Mouse (Mus musculus) embryonic facial prominence, embryonic 14.5 days (tissue): Measurements from ENCODE around the gene Olfr605. TPM values are rescaled to one million over a fixed set of nuclear protein-coding genes. Genes with fewer than 3 reads are reported as not detected.
"Not testable (repeated sequence)": the region's sequence is repeated elsewhere in the genome, so short reads cannot be mapped to it uniquely, and the experiment has no call there.

Experiments used
- ATAC-seq: fragments of 200-750 bp; cut with Nextera tagmentation; 2 replicates; pipeline ENCODE4 v1.8.0; 2017; ENCODE audit warnings: low read depth, moderate number of reproducible peaks, moderate TSS enrichment
- DNase-seq: peaks from one replicate; pipeline ENCODE4 v3.0.0-alpha.2; 2015; ENCODE audit warnings: low spot score
- H3K27ac ChIP-seq: fragments of 300-500 bp; sonication (generic); replicated peaks from 2 replicates; pipeline ENCODE4 v1.5.1; 2014; ENCODE audit warnings: low read depth, mild to moderate bottlenecking, low read length, moderate library complexity
- H3K27me3 ChIP-seq: fragments of 300-500 bp; sonication (generic); replicated peaks from 2 replicates; pipeline ENCODE4 v1.6.1; 2014; ENCODE audit warnings: low read length; ENCODE audit not compliant: control insufficient read depth, insufficient read depth
- H3K36me3 ChIP-seq: fragments of 300-500 bp; sonication (generic); 2 replicates; pipeline ENCODE4 v1.6.1; 2014; ENCODE audit warnings: low read length, mixed read lengths; ENCODE audit not compliant: control insufficient read depth, insufficient read depth
- H3K4me1 ChIP-seq: fragments of 300-500 bp; sonication (generic); 2 replicates; pipeline ENCODE4 v1.6.1; 2014; ENCODE audit warnings: antibody characterized with exemption, low read length; ENCODE audit not compliant: control insufficient read depth, insufficient read depth
- H3K4me2 ChIP-seq: fragments of 300-500 bp; sonication (generic); 2 replicates; pipeline ENCODE4 v1.6.1; 2014; ENCODE audit warnings: low read depth, mild to moderate bottlenecking, low read length, moderate library complexity, mixed read lengths
- H3K4me3 ChIP-seq: fragments of 300-500 bp; sonication (generic); 2 replicates; pipeline ENCODE4 v1.5.1; 2014; ENCODE audit warnings: low read depth, mild to moderate bottlenecking, low read length
- H3K9ac ChIP-seq: fragments of 300-500 bp; sonication (generic); 2 replicates; pipeline ENCODE4 v1.6.1; 2014; ENCODE audit warnings: low read depth, mild to moderate bottlenecking, low read length, moderate library complexity, mixed read lengths
- H3K9me3 ChIP-seq: fragments of 300-500 bp; sonication (generic); 2 replicates; pipeline ENCODE4 v1.6.1; 2016; ENCODE audit warnings: low read length; ENCODE audit not compliant: control insufficient read depth
- WGBS: fragments of 180-500 bp; shearing (Covaris S2); extraction: QIAGEN DNeasy Blood & Tissue Kit; methylation state at CpG from one replicate; pipeline ENCODE4 v1.1.7; 2014; 5-methylcytosine and 5-hydroxymethylcytosine counted together
- polyA plus RNA-seq: library from polyadenylated mRNA; unstranded; fragments of >200 nt; fragmentation: Nextera tagmentation; extraction: Ambion mirVana; gene quantifications from 2 replicates; pipeline ENCODE4 v1.2.1, GENCODE M21; 2014

Olfr605 gene
- polyA plus RNA-seq = not detected in 2 replicates

- Histone ChIP-seq H3K4me2 (no peak within 1 kb of the TSS), H3K4me1 (no peaks in the 10 kb centered on the region), H3K27me3 (no peaks in the 10 kb centered on the region), H3K27ac (no peak within 1 kb of the TSS), H3K9me3 (no peaks in the 10 kb centered on the region), H3K9ac (no peak within 1 kb of the TSS), H3K36me3 (no peaks in the 10 kb centered on the region), H3K4me3 (no peak within 1 kb of the TSS)
- DNase-seq (no peak), ATAC-seq (no peak)
- 81% methylated on average over 1 of the region's 1 CpGs for WGBS
Observed at GRCm38 (mm10) chr7:103445339-103445738, at the start of gene Olfr605. Gene Olfr605, minus strand, starts transcription at chr7:103445439.

DNA sequence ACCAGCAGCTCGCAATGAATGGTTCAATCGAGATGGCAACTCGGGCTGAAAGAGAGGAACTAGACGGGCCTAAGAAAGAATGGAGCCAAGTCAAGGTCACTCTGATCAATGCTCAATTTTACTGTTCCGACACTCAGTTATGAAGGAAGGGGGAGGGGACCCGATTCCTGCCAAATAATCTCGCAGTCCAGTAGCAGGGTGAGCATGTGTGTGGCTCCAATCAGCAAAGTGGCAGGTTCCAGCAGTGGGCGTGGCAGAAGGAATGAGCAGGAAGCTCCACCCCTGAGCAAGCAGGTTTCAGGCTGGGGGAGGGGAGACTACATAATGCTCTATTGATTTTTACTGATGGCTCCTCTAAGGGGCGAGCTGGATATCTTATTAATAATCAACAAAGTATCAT lies 31.9 kb upstream of the Olfr605 start:
- H3K27ac ChIP-seq, H3K4me3 ChIP-seq, H3K9me3 ChIP-seq, H3K4me1 ChIP-seq, H3K9ac ChIP-seq, H3K27me3 ChIP-seq, H3K36me3 ChIP-seq, H3K4me2 ChIP-seq, DNase-seq, ATAC-seq: not testable (repeated sequence)
- 84% methylated on average over 9 of the region's 9 CpGs for WGBS

DNA sequence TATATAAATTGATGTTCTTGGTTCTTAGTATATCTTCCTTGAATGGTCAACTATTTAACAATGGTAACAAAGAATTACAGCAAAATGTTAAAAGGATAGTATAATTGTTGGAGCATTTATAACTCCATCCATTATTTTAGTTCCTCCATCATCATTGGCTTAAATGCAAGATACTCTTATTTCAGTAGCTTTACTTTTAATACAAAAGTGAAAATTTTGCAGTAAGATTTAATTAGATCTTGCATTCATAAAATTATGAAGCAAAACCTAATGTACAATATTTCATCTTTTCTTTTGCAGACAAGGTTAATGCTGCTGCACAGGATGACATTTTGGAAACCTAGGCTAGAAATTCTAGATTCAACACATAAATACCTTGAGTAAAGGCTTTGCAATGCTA lies 24.3 kb upstream of the Olfr605 start, which contains the start of gene Olfr608:
Gene Olfr608 (plus strand): TSS at position 301 of the 400 bp plus-strand sequence.
- no peaks in the 10 kb centered on the region for H3K36me3 ChIP-seq
- no peak for DNase-seq

GRCm38 (mm10) chr7:103460590-103460989 lies 15.4 kb upstream of the Olfr605 start:
- H3K9ac ChIP-seq = no peak overlapping the region
- no peaks in the 10 kb centered on the region for H3K27me3 ChIP-seq
- no peaks in the 10 kb centered on the region for H3K4me1 ChIP-seq
- H3K27ac ChIP-seq = no peak overlapping the region
- WGBS = 80% methylated on average over 5 of the region's 5 CpGs
- H3K4me3 ChIP-seq = no peak overlapping the region
- DNase-seq (no peak), ATAC-seq (no peak)
- no peaks in the 10 kb centered on the region for H3K36me3 ChIP-seq
- no peaks in the 10 kb centered on the region for H3K9me3 ChIP-seq
- H3K4me2 ChIP-seq = no peak overlapping the region

More for the DNA sequence above, 24.3 kb upstream of the Olfr605 start, which contains the start of gene Olfr608:
- Histone ChIP-seq H3K9ac (no peak within 1 kb of the TSS), H3K9me3 (no peaks in the 10 kb centered on the region), H3K27ac (no peak within 1 kb of the TSS), H3K27me3 (no peaks in the 10 kb centered on the region), H3K4me2 (no peak within 1 kb of the TSS), H3K4me3 (no peak within 1 kb of the TSS), H3K4me1 (no peaks in the 10 kb centered on the region)
- no peak for ATAC-seq

GRCm38 (mm10) chr7:103448746-103449145 lies 3.5 kb upstream of the Olfr605 start, which contains the start of gene Olfr606:
Gene Olfr606, plus strand, starts transcription at chr7:103449046.
- H3K9me3 ChIP-seq = no peaks in the 10 kb centered on the region
- no peaks in the 10 kb centered on the region for H3K36me3 ChIP-seq
- no peak for ATAC-seq
- no peak within 1 kb of the TSS for H3K27ac ChIP-seq
- 89% methylated on average over 2 of the region's 2 CpGs for WGBS
- H3K4me2 ChIP-seq = no peak within 1 kb of the TSS
- H3K9ac ChIP-seq = no peak within 1 kb of the TSS
- no peaks in the 10 kb centered on the region for H3K27me3 ChIP-seq
- DNase-seq = no peak
- H3K4me1 ChIP-seq = no peaks in the 10 kb centered on the region
- H3K4me3 ChIP-seq = no peak within 1 kb of the TSS

GRCm38 (mm10) chr7:103414772-103415171 lies 30.5 kb downstream of the Olfr605 start, which contains the start of gene Usp17lc:
Gene Usp17lc, plus strand, starts transcription at chr7:103415072.
- not testable (repeated sequence) for H3K4me2 ChIP-seq, H3K27me3 ChIP-seq, H3K9me3 ChIP-seq, H3K4me1 ChIP-seq, H3K27ac ChIP-seq, H3K36me3 ChIP-seq, DNase-seq, H3K9ac ChIP-seq, H3K4me3 ChIP-seq, ATAC-seq
- 50% methylated on average over 1 of the region's 1 CpGs for WGBS

DNA sequence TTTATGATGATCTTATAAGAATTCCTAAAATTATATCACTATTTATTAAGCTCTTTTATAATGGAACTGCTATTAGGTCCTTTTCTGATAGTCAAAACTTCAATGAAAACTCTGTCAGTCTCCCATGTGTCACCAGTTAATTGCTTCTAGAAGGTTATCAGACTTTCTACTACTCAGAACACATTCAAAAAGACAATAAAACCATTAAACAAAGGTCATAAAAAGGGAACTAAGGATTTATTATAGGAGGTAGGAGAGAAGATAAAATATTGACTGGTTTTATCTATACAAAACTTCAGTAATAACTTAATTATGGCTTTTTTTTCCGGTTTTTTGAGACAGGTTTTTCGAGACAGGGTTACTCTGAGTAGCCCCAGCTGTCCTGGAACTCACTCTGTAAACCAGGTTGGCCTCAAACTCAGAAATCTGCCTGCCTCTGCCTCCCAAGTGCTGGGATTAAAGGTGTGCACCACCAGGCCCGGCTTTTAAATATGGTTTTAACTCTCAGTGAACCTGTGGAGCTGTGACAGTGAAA lies 38.7 kb downstream of the Olfr605 start:
- not testable (repeated sequence) for H3K4me2 ChIP-seq, ATAC-seq, H3K36me3 ChIP-seq, H3K9me3 ChIP-seq, H3K4me1 ChIP-seq, H3K9ac ChIP-seq, H3K27ac ChIP-seq, H3K4me3 ChIP-seq, DNase-seq, H3K27me3 ChIP-seq
- WGBS = 69% methylated on average over 3 of the region's 3 CpGs

DNA sequence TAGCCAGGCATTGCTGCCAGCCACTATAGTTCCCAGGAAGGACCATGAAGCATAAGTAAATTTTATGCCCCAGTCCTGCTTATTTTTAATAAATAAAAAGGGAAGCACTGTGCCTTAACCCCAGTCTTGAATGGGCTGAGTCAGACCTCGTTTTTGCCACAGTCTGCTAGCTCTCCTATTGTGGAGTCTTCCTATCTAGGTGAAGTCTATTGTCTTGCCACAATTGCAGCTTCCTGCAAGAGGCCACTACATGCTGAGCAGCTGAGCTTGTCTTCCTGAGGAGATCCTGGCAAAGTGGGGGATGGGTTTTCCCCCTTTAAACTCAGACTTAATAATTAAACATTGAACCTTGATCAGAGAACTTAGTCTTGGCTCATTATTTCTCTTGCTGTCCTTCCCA lies 46.3 kb downstream of the Olfr605 start:
- Histone ChIP-seq H3K4me3 (no peak overlapping the region), H3K36me3 (no peaks in the 10 kb centered on the region), H3K27me3 (no peaks in the 10 kb centered on the region), H3K27ac (no peak overlapping the region), H3K9ac (no peak overlapping the region), H3K9me3 (no peaks in the 10 kb centered on the region), H3K4me1 (no peaks in the 10 kb centered on the region), H3K4me2 (no peak overlapping the region)
- ATAC-seq = no peak
- no peak for DNase-seq
- WGBS = 20% methylated on average over 1 of the region's 1 CpGs

GRCm38 (mm10) chr7:103397758-103398157 lies 47.5 kb downstream of the Olfr605 start:
- Histone ChIP-seq H3K27ac (no peak overlapping the region), H3K4me2 (no peak overlapping the region), H3K4me1 (no peaks in the 10 kb centered on the region), H3K27me3 (no peaks in the 10 kb centered on the region), H3K4me3 (no peak overlapping the region), H3K36me3 (no peaks in the 10 kb centered on the region), H3K9ac (no peak overlapping the region), H3K9me3 (no peaks in the 10 kb centered on the region)
- DNase-seq (no peak), ATAC-seq (no peak)
